ENCODE assay signal across 23 mouse cellular contexts in the genomic region with DNA sequence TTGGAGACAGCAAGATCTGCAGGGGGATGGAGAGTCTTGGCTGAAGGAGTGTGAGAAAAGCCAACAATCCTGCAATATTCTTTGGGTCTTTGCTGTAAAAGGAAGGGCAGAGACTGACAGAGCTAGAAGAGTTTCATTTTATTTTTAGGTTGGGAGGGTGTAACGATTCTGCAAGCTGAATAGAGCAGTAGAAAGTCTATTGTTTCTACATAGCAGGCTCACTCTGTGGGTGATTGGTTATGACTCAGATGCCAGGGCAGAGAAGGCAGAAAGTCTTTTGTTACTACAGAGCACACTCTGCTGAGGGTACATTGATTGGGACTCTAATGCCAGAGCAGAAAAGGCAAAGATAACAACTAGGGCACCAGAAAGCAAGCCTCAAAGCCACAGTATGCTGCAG. TPM values are rescaled to one million over a fixed set of nuclear protein-coding genes. Genes with fewer than 3 reads are reported as not detected.
DNase-seq lines count a peak whose midpoint lies in the region; ATAC-seq and TF ChIP-seq lines count a peak whose summit lies in the region.
"Had no signal": no experiment of that assay in that cellular context is flagged by ENCODE, and none has a peak within 500 bp of the region (broad histone marks: within the 10 kb centered on the region; RNA-seq: fewer than 3 reads in every experiment).

No protein-coding gene starts in this region.

- intact Hi-C loops in left cerebral cortex, postnatal 36 days (cut with DNase I), result no loop called here

- DNase-seq in forebrain, postnatal 0 days, result peak; percentile 7
- peak; percentile 3 to 75 for DNase-seq in left cerebral cortex, adult 9 months (ENCODE audit: low spot score in 2 of 2)
- no peak for DNase-seq in left cerebral cortex, postnatal 36 days (ENCODE audit: low spot score in 2 of 2)
- DNase-seq in right cerebral cortex, adult 2 months (ENCODE audit: low spot score in 2 of 2), result peak; percentile 2 to 7
- no peak for DNase-seq in right cerebral cortex, postnatal 36 days (ENCODE audit: low spot score in 2 of 2)
- DNase-seq in lung, postnatal 36 days, result no peak
- DNase-seq: adrenal gland, postnatal 25 days; cerebellum, adult 2 months; cerebellum, postnatal 14 days; gastrocnemius, postnatal 14 days; heart, adult 11 months; heart, postnatal 36 days; kidney, postnatal 14 days had no signal

- no peak overlapping the region for H3K4me2 ChIP-seq in forebrain, postnatal 0 days (ENCODE audit: low read depth)
- H3K4me2 ChIP-seq in forebrain, embryonic 13.5 days, result no peak overlapping the region
- H3K4me2 ChIP-seq: heart, embryonic 11.5 days; hindbrain, embryonic 12.5 days; limb, embryonic 13.5 days; liver, embryonic 11.5 days; lung, embryonic 15.5 days; midbrain, embryonic 13.5 days; neural tube, embryonic 15.5 days had no signal

- H3K9me3 ChIP-seq in forebrain, postnatal 0 days (ENCODE audit: low read length), result no peaks in the 10 kb centered on the region
- no peaks in the 10 kb centered on the region for H3K9me3 ChIP-seq in forebrain, embryonic 13.5 days (replicated peaks)
- H3K9me3 ChIP-seq: hindbrain, embryonic 12.5 days; limb, embryonic 13.5 days; lung, embryonic 15.5 days; midbrain, embryonic 13.5 days; neural tube, embryonic 15.5 days had no signal

- no peaks in the 10 kb centered on the region for H3K4me1 ChIP-seq in forebrain, postnatal 0 days (ENCODE audit: insufficient read depth)
- no peaks in the 10 kb centered on the region for H3K4me1 ChIP-seq in forebrain, embryonic 13.5 days
- H3K4me1 ChIP-seq: hindbrain, embryonic 12.5 days; limb, embryonic 13.5 days; lung, embryonic 15.5 days; midbrain, embryonic 13.5 days; neural tube, embryonic 15.5 days had no signal

- H3K36me3 ChIP-seq in forebrain, postnatal 0 days (ENCODE audit: insufficient read depth), result no peaks in the 10 kb centered on the region
- no peaks in the 10 kb centered on the region for H3K36me3 ChIP-seq in forebrain, embryonic 13.5 days (ENCODE audit: poor library complexity, severe bottlenecking)
- H3K36me3 ChIP-seq: hindbrain, embryonic 12.5 days; limb, embryonic 13.5 days; lung, embryonic 15.5 days; midbrain, embryonic 13.5 days; neural tube, embryonic 15.5 days had no signal

- H3K4me3 ChIP-seq in forebrain, postnatal 0 days (ENCODE audit: low read depth, low read length), result no peak overlapping the region
- H3K4me3 ChIP-seq in forebrain, embryonic 13.5 days, result no peak overlapping the region
- H3K4me3 ChIP-seq: erythroblast, embryonic 14.5 days; hindbrain, embryonic 12.5 days; limb, embryonic 13.5 days; lung, embryonic 15.5 days; midbrain, embryonic 13.5 days; neural tube, embryonic 15.5 days had no signal

- 21% methylated on average over 1 of the region's 1 CpGs for WGBS in forebrain, postnatal 0 days
- 12% methylated on average over 1 of the region's 1 CpGs for WGBS in forebrain, embryonic 13.5 days

- ATAC-seq in forebrain, postnatal 0 days, result peak; percentile 85
- ATAC-seq in forebrain, embryonic 13.5 days, result no peak
- ATAC-seq: intestine, postnatal 0 days; midbrain, embryonic 13.5 days had no signal

- TF ChIP-seq CTCF in forebrain, postnatal 0 days (IDR thresholded peaks at IDR 0.05; ENCODE audit: low read depth), result no peak

- H3K9ac ChIP-seq in forebrain, postnatal 0 days, result no peak overlapping the region
- no peak overlapping the region for H3K9ac ChIP-seq in forebrain, embryonic 13.5 days
- H3K9ac ChIP-seq: hindbrain, embryonic 12.5 days; limb, embryonic 13.5 days; lung, embryonic 15.5 days; midbrain, embryonic 13.5 days; neural tube, embryonic 15.5 days had no signal

- H3K27ac ChIP-seq in forebrain, postnatal 0 days (ENCODE audit: low read depth, low read length), result no peak overlapping the region
- H3K27ac ChIP-seq in forebrain, embryonic 13.5 days, result no peak overlapping the region
- H3K27ac ChIP-seq: hindbrain, embryonic 12.5 days; limb, embryonic 13.5 days; lung, embryonic 15.5 days; midbrain, embryonic 13.5 days; neural tube, embryonic 15.5 days had no signal

- no peaks in the 10 kb centered on the region for H3K27me3 ChIP-seq in forebrain, postnatal 0 days (ENCODE audit: insufficient read depth, low read length)
- no peaks in the 10 kb centered on the region for H3K27me3 ChIP-seq in forebrain, embryonic 13.5 days
- H3K27me3 ChIP-seq: hindbrain, embryonic 12.5 days; limb, embryonic 13.5 days; lung, embryonic 15.5 days; midbrain, embryonic 13.5 days; neural tube, embryonic 15.5 days had no signal

RNA-seq across cellular contexts. Expression of gene Impad1, which starts 47.0 kb away (rescaled TPM):
- total RNA-seq in forebrain, postnatal 0 days (2014; rRNA removed), result 119 and 142 TPM in 2 replicates
- polyA plus RNA-seq in forebrain, postnatal 0 days (2015; fragmentation: Nextera tagmentation; extraction: Ambion mirVana), result 35.0 and 41.9 TPM in 2 replicates
- polyA plus RNA-seq in forebrain, embryonic 13.5 days (2015; fragmentation: Nextera tagmentation; extraction: Ambion mirVana), result 39.4 and 43.3 TPM in 2 replicates
- total RNA-seq in left cerebral cortex, postnatal 36 days (2021), result 10 to 100 TPM; 67.0 to 69.3 TPM

Comparison
In these comparisons a context has a peak if more than half of its experiments do, and no peak if none do; other contexts are left out.
1. DNase-seq: peak in forebrain, postnatal 0 days (single experiment), left cerebral cortex, adult 9 months (2 of 2) and right cerebral cortex, adult 2 months (2 of 2); none in left cerebral cortex, postnatal 36 days (0 of 2), right cerebral cortex, postnatal 36 days (0 of 2) and lung, postnatal 36 days (single experiment).